Mouse (Mus musculus): ENCODE measurements around the gene Adap1.
A peak's percentile ranks its signal among the peaks of the same experiment; 100 is the strongest.
"Not testable (repeated sequence)": the region's sequence is repeated elsewhere in the genome, so short reads cannot be mapped to it uniquely, and the experiment has no call there.

The Adap1 gene

DNA sequence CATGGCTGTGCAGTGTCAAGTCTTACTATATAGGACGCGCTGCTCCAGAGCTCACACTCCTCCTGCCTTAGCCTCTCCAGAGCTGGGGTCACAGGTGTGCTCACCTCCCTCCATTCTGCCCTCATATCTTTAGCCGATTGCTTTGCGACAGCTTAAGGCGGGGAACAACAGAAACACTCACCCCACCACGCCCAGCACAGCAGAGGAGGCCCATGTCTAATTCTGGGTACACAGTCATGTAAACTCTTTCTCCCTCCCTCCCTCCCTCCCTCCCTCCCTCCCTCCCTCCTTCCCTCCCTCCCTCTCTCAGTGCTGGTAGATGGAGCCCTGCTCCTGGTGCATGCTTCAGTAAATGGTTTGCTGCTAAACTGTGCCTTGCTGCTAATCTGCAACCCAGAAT lies 24.3 kb upstream of the Adap1 start:
- DNase-seq, result no peak

DNA sequence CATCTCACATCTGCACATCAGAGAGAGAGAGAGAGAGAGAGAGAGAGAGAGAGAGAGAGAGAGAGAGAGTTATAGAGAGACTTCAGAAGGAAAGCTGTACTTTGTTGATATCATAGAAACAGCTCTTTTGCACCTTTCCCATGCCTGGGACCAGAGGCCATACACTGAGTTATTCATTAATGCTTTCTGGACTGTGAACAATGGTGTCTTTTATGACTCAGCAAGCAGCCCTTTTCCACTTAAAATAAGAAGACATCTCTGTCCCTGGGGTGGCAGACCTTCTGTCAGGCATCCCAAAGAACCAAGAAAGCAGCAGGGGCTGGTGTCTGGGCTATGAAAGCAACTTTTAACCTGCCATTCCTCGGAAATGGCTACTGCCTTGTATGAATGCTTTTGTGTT lies 21.8 kb upstream of the Adap1 start:
- no peak for DNase-seq

DNA sequence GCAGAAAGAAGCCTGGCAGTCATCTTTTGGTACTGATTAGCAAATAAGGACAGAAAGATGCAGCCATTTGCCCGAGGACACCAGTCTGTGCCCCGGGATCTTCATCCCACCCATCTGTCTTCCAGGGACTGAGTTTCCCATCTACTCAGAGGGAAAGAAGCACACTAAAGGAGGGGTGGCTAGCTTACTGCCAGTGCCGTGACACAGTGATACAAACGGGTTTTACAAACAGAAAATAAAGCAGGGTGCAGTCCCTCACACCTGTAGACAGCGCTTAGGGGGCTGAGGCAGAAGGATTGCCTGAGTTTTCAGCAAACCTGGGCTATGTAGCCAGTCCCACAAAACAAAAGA lies 19.9 kb upstream of the Adap1 start:
- no peak for DNase-seq

DNA sequence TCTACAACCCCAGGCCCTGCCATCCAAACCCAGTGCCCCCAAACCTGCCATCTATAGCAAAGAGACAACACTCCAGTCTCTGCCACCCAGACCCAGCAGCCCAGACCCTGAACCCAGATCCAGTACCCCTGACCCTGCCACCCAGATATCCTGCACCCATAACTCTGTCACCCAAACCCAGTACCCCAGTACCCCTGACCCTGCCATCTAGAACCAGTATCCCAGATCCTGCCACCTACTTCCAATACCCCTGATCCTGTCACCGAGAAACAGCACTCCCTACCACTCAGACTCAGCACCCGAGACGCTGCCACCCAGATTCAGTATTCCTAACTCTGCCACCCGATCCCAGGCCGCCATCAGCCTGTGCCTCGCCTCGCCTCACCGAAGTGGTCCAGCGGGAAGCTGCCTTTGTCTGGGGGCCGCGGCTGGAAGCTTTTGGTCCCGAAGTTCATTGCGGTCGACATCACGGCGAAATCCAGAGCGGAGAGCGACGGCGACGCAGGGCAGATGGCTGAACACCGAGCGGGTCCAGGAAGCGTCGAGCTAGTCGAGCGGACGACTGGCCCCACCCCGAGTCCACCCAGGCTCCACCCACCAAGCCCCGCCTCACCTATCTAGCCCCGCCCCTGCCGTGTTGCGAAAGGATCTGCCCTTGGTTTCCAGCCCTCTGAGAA lies 19.4 kb upstream of the Adap1 start:
- DNase-seq, result peak; percentile 98

DNA sequence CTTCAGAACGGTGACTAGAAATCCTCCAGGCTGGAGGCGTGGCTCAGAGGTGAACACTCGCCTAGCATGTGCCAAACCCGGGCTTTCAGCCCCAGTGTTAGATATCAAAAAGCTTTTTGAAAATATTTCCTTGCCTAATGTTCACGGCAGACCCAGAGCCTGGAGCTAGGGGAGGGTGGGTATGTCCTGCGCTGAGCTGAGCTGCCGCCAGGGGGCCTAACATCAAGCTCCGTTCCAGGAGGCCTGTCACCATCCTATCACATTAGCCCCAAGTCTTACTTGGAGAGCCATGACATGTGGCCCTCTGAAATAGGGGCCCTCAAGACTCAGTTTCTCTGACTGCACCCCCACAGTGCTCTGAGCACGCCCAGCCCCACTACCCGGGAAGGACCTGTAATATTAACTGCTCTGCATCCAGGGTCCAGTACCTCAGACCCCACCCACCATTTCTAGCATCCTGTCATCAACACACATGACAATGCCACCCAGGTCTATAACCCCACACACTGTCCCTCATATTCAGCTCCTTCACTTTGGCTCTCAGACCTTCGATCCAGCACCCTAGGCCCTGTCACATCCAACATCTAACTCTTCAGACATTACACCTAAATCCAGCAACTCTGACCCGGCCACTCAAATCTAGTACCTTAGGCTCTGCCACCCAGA lies 18.7 kb upstream of the Adap1 start:
- peak; percentile 89 for DNase-seq

DNA sequence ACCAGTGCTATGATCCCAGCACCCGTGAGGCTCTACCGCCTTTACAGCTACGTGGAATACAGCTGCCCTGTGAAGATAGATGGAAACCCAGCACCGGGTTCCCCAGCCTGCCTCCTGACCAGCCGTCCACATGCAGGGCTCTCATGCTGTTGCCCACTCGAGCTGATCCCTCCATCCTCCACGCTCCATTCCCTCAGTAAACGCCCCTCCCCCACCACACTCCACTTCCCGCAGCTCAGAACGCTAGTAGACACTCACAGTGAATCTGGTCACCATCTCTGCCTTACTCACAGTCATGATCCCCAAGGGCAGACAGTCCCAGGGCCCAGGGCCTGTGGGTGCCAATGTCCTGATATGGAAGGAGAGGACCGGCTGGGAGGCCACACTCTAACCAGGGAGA lies 13.5 kb upstream of the Adap1 start:
- no peak for DNase-seq

DNA sequence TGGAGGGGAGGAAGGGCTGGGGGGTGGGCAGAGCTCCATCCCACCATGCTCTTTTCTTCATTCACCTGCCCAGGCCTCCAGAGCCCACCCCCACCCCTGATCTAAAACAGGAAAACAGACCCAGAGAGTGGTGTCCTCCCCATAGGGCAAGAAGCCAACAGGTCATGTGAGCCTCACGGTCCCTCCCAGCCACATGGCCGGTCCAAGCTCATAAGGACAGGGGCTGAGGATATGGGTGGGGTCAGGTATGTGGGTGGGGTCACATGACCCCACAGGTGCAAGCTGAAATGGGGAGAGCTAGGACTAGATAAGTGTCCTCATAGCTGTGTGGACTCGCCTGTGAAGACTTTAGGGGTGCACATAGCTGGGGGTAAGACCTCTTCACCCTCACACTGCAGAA lies 13.0 kb upstream of the Adap1 start:
- DNase-seq, result peak; percentile 70

DNA sequence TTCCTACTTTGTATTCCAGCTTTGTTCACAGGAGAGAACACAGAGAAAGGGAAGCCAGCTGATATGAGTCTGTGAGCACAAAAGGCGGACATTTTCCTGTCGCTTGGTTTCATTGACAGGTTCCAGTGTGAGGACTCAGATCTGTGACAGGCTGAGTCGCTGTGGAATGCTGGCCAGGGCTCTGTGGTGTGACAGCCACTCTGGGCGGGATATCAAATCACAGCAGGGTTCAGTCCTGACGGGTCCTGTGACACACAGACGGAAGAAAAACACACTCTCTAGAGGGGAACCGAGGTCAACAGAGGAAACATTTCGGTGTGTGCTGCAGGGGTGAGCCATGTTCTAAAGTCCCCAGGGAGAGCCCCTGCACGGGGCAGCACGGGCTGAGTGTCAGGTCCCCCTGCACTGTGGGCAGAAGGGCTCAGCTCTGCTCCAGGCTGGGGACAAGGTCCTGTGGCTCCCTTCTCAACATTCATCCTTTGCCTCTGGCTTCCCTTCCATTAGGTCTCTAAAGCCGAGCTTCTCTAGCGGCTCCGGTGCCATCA lies 12.5 kb upstream of the Adap1 start:
- no peak for DNase-seq

DNA sequence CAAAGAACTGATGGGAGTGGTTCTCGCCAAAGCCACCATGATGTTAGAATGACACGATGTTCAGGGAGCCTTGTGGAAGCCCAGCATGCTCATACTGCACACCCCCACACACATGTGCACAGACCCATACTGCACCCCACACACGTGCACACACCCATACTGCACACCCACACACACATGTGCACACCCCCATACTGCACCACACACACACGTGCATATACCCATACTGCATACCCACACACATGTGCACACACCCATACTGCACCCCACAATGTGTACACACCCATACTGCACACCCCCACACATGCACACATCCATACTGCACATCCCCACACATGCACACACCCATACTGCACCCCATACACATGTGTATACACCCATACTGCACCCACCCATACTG lies 10.2 kb upstream of the Adap1 start:
- DNase-seq, result no peak

DNA sequence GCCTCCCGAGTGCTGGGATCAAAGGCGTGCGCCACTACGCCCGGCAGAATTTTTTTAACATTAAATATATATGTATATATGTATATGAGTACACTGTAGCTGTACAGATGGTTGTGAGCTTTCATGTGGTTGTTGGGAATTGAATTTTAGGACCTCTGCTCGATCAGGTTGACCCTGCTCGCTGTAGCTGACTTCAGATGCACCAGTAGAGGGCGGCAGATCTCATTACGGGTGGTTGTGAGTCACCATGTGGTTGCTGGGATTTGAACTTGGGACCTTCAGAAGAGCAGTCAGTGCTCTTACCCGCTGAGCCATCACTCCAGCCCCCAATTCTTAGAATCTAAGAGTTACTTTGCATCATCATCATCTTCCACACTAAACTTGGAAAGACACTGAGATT lies 9.0 kb upstream of the Adap1 start:
- DNase-seq, result not testable (repeated sequence)

DNA sequence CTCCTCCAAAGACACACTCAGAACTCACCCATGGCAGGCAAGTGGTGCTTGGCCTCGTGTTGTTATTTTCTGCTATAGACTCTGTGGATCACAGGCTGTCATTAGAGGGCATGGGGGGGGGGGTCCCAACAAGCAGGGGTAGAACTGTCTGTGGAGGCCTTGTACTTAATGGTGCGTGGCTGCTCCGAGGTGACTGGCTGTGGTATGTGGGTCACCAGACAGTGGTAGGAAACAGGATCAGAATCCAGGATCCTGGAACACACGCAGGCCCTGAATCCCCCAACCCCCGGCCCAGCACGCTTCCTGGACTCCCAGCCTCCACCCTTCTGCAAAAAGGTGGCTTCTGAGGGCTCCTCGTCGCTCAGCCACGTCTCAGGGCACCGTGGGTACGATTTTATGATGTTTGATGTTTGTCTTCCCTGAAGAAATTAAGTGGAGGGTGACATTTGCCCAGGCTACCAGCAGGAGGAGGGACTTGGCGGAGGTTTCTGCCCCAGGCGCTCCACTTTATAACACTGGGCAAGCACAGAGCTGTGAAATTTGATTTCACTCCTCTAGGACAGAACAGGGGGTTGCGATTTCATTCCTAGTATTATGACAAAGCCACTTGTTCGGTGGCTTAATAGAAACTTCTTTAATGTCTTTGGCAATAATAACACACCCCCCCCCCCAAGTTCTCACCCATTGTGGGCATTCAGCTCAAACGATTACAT lies 8.0 kb upstream of the Adap1 start:
- peak; percentile 51 for DNase-seq

DNA sequence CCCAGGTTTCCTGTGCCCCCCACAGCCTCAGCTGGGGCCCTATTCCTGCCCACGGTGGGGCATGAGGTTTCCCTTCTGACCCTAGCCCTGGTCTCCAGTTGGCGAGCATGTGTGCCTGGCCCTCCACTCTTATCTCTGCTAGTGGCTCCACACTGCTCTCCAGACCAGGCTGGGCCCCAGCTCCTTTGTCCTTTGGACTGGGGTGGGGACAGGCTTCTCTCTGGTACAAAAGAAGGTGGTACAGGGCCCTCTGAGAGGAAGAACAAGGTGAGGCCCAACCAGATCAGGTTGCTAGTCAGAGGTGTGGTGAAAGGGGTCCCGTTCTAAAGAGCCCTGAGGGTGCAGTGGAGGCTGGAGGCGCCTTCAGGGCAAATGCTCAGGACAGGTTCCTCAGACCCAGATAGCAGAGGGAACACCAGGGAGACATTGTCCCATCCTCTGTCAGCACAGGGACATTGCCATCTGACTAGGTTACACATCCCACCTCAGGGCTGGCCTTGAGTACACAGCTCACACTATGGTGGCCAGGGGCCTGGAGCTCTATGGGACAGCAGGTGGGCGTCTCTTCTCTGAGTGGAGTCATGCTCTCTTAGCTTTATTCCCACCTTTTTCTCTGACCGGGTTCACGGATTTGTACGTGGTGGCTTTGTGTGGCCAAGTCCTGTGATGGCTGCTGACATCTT lies 7.3 kb upstream of the Adap1 start:
- DNase-seq, result no peak

DNA sequence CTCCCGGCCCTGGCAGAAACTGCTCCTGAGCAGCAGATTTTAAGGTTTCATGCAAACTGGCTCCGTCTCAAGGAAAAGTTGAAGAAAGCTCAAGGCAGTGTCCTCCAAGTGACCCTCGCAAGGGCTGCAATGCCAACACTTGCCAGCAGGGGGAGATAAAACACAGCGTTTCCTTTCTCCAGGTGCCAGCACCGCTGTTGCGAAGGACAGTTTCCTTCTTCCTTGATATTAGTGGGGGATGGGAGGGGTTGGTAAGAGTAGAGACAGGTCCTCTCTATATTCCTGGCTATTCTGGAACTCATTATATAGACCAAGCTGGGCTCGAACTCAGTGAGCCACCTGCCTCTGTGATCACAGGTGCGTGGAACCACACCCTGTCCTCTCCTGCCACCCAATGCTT lies 6.3 kb upstream of the Adap1 start:
- peak; percentile 92 for DNase-seq

DNA sequence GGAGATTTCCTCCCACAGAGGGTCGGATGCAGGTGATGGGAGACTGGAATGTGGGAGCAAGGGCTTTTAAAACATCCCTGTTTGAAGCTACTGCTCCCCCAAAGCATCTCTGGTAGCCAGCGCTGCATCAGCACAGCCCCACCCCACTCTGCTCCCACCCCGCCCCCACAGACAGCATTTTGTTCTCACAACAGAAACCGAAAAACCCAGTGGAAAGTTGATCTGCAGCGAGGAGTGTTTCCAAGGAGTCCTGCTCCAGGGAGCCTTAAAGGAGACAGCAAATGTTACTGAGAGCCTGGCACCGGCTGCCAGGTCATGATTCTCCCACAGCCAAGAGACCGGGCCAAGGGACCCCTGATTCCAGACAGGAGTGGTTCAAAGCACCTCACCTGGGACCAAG lies 5.3 kb upstream of the Adap1 start:
- DNase-seq, result no peak

DNA sequence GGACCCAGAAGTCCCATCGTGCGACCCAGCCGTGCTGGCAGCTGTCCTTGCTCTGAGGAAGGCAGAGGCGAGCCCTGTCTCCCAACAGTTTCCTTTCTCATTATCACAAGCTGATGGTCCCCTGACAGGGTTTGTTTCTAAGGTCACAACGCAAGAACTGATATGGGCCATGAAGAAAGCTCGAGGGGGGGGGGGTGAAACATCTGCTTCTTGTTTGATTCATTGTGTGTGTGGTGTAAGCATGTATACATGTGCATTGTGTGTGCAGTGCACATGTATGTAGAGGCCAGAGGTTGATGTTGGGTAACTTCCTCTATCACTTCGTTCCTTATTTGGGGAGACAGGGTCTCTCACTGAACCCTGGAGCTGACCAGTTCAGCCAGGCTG lies 2.2 kb upstream of the Adap1 start:
- no peak for DNase-seq

DNA sequence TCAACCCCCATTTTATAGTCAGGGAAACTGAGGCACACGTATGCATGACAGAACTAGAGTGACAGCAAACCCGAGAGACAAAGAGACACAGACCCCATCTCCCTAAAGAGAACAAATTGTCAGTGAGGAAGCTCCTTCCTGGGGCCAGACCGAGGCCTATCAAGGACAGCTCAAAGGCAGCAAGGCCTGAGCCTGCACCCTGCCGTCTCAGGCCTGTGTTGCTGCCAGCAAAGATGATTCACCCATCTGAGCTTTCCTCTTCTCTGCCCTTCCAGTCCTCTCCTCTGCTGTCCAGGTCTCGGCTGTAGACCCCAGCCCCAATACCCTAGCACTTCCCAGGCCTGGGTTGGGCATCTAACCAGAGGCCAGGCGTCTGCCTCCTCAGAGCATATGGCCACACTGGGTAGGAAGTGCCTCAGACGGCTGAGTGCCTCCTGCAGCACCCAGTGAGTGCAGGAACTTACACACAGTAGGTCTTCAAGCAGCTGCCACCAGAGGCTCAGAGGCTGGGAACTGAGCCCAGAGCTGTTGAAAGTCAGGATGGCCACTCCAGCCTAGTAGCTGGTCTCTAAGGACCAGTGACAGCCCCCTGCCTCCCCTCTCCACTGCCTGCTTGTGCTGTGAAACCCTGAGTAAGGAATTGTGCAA lies 1.7 kb upstream of the Adap1 start:
- no peak for DNase-seq

DNA sequence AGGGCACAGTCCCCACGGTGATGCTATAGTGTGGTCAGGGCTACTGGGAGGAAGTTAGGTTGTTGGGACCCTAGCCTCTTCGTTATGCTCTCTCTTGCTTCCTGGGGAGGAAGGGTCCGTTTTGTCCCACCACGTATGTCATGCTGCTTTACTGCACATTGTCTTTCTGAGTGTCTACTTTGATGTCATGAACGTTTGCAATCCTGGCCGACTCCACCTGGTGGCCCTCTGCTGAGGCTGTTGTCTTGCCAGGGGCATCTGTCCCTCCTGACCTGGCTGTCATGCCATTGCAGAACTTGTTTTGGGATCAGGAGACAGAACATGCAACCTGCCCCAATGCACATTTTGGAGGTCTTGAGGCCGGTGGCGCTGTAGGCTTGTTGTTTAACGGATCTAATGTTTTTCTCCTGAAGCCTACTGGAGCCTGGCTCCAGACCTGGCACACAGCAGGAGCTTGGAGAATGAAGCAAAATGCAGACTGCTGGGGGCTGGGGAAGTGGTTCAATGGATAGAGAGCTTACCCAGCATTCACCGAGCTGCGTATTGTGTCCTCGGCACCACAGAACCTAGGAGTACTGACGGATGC lies 782 bp upstream of the Adap1 start:
- DNase-seq, result no peak

DNA sequence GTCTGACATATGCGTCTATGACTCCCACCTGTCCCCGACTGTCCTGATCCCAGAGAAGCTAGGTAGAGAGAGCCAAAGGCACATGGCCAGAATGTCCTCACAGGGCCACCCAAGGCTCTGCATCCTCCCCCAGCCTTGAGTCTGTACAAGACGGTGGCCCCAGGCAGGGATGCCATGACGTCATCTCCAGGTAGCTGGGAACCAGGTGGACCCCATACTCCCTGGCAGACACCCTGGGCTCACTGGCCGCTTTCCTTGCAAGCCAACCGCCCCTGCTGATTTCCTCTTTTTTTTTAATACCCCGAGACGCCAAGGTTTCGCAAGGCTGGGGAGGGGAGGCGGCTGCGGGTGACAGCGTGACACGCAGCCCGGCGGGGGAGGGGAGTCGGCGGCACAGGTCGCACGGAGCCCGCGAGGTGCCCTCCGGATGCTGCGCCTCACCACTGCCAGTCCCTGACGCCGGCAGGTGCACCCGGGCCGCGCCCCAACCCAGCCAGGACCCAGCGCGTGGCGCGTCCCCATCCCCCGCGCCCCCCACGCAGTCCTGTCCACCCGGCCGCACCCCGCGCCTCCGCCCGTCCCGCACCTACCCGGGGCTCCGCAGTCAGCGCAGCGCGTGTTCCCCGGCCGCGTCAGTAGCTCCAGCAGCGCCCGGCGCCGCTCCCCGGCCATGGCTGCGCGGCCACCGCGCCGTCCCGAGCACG lies 579 bp downstream of the Adap1 start:
- peak; percentile 46 for DNase-seq

DNA sequence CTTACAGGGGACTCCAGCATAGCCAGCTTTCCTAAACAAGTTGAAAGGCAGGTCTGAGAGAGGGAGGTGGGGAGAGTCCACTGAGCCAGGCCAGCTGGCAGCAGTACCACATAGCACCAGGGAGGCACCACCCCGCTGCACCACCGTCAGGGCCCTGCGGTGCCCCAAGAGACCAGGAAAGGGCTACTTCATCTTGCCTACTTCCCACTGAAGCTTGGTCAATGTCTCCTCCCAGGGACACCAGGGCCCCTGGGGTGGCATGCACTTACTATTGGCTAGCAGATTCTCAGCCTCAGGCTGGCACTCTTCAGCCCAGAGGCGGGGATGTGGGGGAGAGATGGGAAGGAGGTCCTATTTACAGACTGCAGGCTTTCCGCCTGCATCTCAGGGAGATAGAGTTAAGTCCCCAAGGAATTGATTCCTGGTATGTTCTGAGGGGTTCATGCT lies 1.4 kb downstream of the Adap1 start:
- peak; percentile 47 for DNase-seq

DNA sequence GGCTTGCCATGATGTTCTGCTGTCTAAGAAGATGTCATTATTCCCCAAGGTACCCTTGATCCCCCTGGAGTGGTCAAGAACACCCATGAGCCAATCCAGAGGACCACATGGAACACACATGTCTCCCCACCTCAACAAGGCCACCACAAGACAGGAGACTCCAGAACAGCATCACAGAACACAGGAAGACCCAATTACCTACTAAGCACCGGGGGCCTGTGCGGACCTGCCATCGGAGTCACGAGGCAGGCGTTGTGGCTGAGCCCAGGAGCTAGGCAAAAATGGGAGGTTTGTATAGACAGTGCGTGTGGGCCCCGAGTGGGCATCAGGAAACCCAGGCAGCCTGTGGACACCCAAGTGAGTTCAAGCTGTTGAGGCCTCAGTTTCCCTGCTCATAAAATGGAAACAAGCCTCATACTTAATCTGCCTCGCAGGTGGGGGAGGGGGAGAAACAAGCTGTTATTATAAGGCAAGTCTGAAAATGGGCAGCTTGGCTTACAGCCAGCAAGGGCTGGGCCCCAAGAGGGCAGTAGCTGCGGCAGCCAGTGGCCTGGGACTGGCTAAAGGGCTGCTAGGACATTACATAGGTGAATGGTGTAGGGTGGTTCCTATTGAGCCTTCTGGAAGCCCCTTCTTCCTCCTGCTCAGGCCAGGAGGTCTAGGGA lies 2.0 kb downstream of the Adap1 start:
- peak; percentile 74 for DNase-seq

DNA sequence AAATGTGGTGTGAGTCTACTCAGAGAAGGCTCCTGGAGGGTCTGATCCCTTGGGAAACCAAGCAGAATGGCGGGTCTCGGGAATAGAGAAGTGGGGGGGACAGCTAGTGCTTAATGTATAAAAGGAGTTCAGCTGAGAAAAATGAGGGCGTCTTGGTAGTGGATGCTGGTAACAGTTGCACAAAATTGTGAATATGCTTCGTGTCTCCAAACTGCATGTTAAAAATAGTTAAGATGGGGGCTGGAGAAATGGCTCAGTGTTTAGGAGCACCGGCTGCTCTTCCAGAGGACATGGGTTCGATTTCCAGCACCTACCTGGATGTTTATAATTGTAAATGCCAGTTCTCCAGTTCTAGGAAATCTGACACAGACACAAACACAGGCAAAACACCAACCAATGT lies 4.1 kb downstream of the Adap1 start:
- DNase-seq, result no peak
